Mouse (Mus musculus) left cerebral cortex, adult 18-20 months (tissue): ENCODE data around the gene Akr1c12. TPM values are rescaled to one million over a fixed set of nuclear protein-coding genes. Genes with fewer than 3 reads are reported as not detected.
"Not testable (repeated sequence)": the region's sequence is repeated elsewhere in the genome, so short reads cannot be mapped to it uniquely, and the experiment has no call there.

Source experiments
- DNase-seq, 2 experiments: peaks; one replicate each; pipeline ENCODE4 v3.0.0; 2021 to 2022; ENCODE audit warnings: low spot score in 2 of 2, mixed read lengths in 1 of 2
- long read RNA-seq, 2 experiments: library from polyadenylated mRNA; stranded (forward); transcript quantifications; one replicate each; pipeline ENCODE4 v2.0.0; 2021
- total RNA-seq, 2 experiments: library from RNA; stranded (reverse); gene quantifications; 2 replicates each; pipeline ENCODE4 v1.2.3; 2021

The Akr1c12 gene
- total RNA-seq: not detected
- long read RNA-seq, experiment 1: 0 reads
- long read RNA-seq, experiment 2: 0 reads

GRCm38 (mm10) chr13:4279284-4279683 lies at the start of gene Akr1c12:
Gene Akr1c12 (minus strand): TSS chr13:4279433.
- DNase-seq: no peak

- DNase-seq: no peak
Measured at GRCm38 (mm10) chr13:4318773-4319172, 39.5 kb upstream of the Akr1c12 start.

GRCm38 (mm10) chr13:4313907-4314306 lies 34.7 kb upstream of the Akr1c12 start:
- no peak for DNase-seq

- no peak for DNase-seq
Measured at GRCm38 (mm10) chr13:4304861-4305565, 25.8 kb upstream of the Akr1c12 start.

- DNase-seq: no peak
Measured at GRCm38 (mm10) chr13:4296991-4297390, 17.8 kb upstream of the Akr1c12 start.

- peak; percentile 38 to 57 for DNase-seq
Measured at GRCm38 (mm10) chr13:4281471-4282412, 2.5 kb upstream of the Akr1c12 start.

GRCm38 (mm10) chr13:4277526-4277925 lies 1.7 kb downstream of the Akr1c12 start:
- DNase-seq: no peak

- DNase-seq: no peak
Measured at GRCm38 (mm10) chr13:4270860-4271259, 8.4 kb downstream of the Akr1c12 start.

GRCm38 (mm10) chr13:4265455-4265854 lies 13.8 kb downstream of the Akr1c12 start:
- not testable (repeated sequence) for DNase-seq

- DNase-seq: no peak
Measured at GRCm38 (mm10) chr13:4265047-4265446, 14.2 kb downstream of the Akr1c12 start.

- no peak for DNase-seq
Measured at GRCm38 (mm10) chr13:4264612-4265011, 14.6 kb downstream of the Akr1c12 start.

GRCm38 (mm10) chr13:4257349-4257748 lies 21.9 kb downstream of the Akr1c12 start:
- no peak for DNase-seq

GRCm38 (mm10) chr13:4256894-4257293 lies 22.3 kb downstream of the Akr1c12 start:
- DNase-seq: not testable (repeated sequence)

GRCm38 (mm10) chr13:4249347-4249746 lies 29.9 kb downstream of the Akr1c12 start:
- DNase-seq: no peak

GRCm38 (mm10) chr13:4244861-4245559 lies 34.2 kb downstream of the Akr1c12 start:
- DNase-seq: peak in 1 of 2 experiments; percentile 2

- DNase-seq: no peak
Measured at GRCm38 (mm10) chr13:4233536-4234172, 45.6 kb downstream of the Akr1c12 start.

- no peak for DNase-seq
Measured at GRCm38 (mm10) chr13:4233135-4233534, 46.1 kb downstream of the Akr1c12 start.

- DNase-seq: no peak
Measured at GRCm38 (mm10) chr13:4230841-4231623, 48.2 kb downstream of the Akr1c12 start.

GRCm38 (mm10) chr13:4228441-4228840 lies 50.8 kb downstream of the Akr1c12 start, which contains the start of gene Akr1c19:
Gene Akr1c19 (plus strand): TSS chr13:4228700.
- no peak for DNase-seq
